Mouse (Mus musculus): ENCODE data around the gene Rcvrn. TPM values are rescaled to one million over a fixed set of nuclear protein-coding genes. Genes with fewer than 3 reads are reported as not detected.
A peak's percentile ranks its signal among the peaks of the same experiment; 100 is the strongest.

Rcvrn gene
- total RNA-seq (2017) = not detected in 3 replicates

GRCm38 (mm10) chr11:67694703-67695376, at the start of gene Rcvrn:
Gene Rcvrn (plus strand): TSS chr11:67695326.
- ATAC-seq (replicated peaks; ENCODE audit: insufficient number of reproducible peaks, low FRiP score, low TSS enrichment, poor library complexity, severe bottlenecking) = no peak

GRCm38 (mm10) chr11:67647745-67648144, 47.4 kb upstream of the Rcvrn start:
- ATAC-seq (replicated peaks; ENCODE audit: insufficient number of reproducible peaks, low FRiP score, low TSS enrichment, poor library complexity, severe bottlenecking) = peak; percentile 71

GRCm38 (mm10) chr11:67648651-67649407, 46.3 kb upstream of the Rcvrn start:
- ATAC-seq (replicated peaks; ENCODE audit: insufficient number of reproducible peaks, low FRiP score, low TSS enrichment, poor library complexity, severe bottlenecking) = no peak

- no peak for ATAC-seq (replicated peaks; ENCODE audit: insufficient number of reproducible peaks, low FRiP score, low TSS enrichment, poor library complexity, severe bottlenecking)
Measured at GRCm38 (mm10) chr11:67649971-67650707, 45.0 kb upstream of the Rcvrn start.

- ATAC-seq (replicated peaks; ENCODE audit: insufficient number of reproducible peaks, low FRiP score, low TSS enrichment, poor library complexity, severe bottlenecking) = no peak
Measured at GRCm38 (mm10) chr11:67651731-67652130, 43.4 kb upstream of the Rcvrn start.

- no peak for ATAC-seq (replicated peaks; ENCODE audit: insufficient number of reproducible peaks, low FRiP score, low TSS enrichment, poor library complexity, severe bottlenecking)
Measured at GRCm38 (mm10) chr11:67652194-67652892, 42.8 kb upstream of the Rcvrn start.

- no peak for ATAC-seq (replicated peaks; ENCODE audit: insufficient number of reproducible peaks, low FRiP score, low TSS enrichment, poor library complexity, severe bottlenecking)
Measured at GRCm38 (mm10) chr11:67652893-67653255, 42.3 kb upstream of the Rcvrn start.

- no peak for ATAC-seq (replicated peaks; ENCODE audit: insufficient number of reproducible peaks, low FRiP score, low TSS enrichment, poor library complexity, severe bottlenecking)
Measured at GRCm38 (mm10) chr11:67653521-67654090, 41.5 kb upstream of the Rcvrn start.

- no peak for ATAC-seq (replicated peaks; ENCODE audit: insufficient number of reproducible peaks, low FRiP score, low TSS enrichment, poor library complexity, severe bottlenecking)
Measured at GRCm38 (mm10) chr11:67654514-67654913, 40.6 kb upstream of the Rcvrn start.

- ATAC-seq (replicated peaks; ENCODE audit: insufficient number of reproducible peaks, low FRiP score, low TSS enrichment, poor library complexity, severe bottlenecking) = no peak
Measured at GRCm38 (mm10) chr11:67655236-67655959, 39.7 kb upstream of the Rcvrn start.

- ATAC-seq (replicated peaks; ENCODE audit: insufficient number of reproducible peaks, low FRiP score, low TSS enrichment, poor library complexity, severe bottlenecking) = no peak
Measured at GRCm38 (mm10) chr11:67656366-67656765, 38.8 kb upstream of the Rcvrn start.

GRCm38 (mm10) chr11:67656811-67657210, 38.3 kb upstream of the Rcvrn start:
- no peak for ATAC-seq (replicated peaks; ENCODE audit: insufficient number of reproducible peaks, low FRiP score, low TSS enrichment, poor library complexity, severe bottlenecking)

- ATAC-seq (replicated peaks; ENCODE audit: insufficient number of reproducible peaks, low FRiP score, low TSS enrichment, poor library complexity, severe bottlenecking) = no peak
Measured at GRCm38 (mm10) chr11:67657685-67658382, 37.3 kb upstream of the Rcvrn start.

- ATAC-seq (replicated peaks; ENCODE audit: insufficient number of reproducible peaks, low FRiP score, low TSS enrichment, poor library complexity, severe bottlenecking) = no peak
Measured at GRCm38 (mm10) chr11:67661465-67661864, 33.7 kb upstream of the Rcvrn start.

- ATAC-seq (replicated peaks; ENCODE audit: insufficient number of reproducible peaks, low FRiP score, low TSS enrichment, poor library complexity, severe bottlenecking) = no peak
Measured at GRCm38 (mm10) chr11:67663437-67663836, 31.7 kb upstream of the Rcvrn start.

GRCm38 (mm10) chr11:67664261-67664660, 30.9 kb upstream of the Rcvrn start:
- ATAC-seq (replicated peaks; ENCODE audit: insufficient number of reproducible peaks, low FRiP score, low TSS enrichment, poor library complexity, severe bottlenecking) = no peak

- ATAC-seq (replicated peaks; ENCODE audit: insufficient number of reproducible peaks, low FRiP score, low TSS enrichment, poor library complexity, severe bottlenecking) = no peak
Measured at GRCm38 (mm10) chr11:67664918-67665317, 30.2 kb upstream of the Rcvrn start.

GRCm38 (mm10) chr11:67666129-67666528, 29.0 kb upstream of the Rcvrn start:
- ATAC-seq (replicated peaks; ENCODE audit: insufficient number of reproducible peaks, low FRiP score, low TSS enrichment, poor library complexity, severe bottlenecking) = no peak

Measured in monocyte, adult 5-6 weeks (primary cell).